Mouse (Mus musculus): ENCODE data around the gene Stoml3.

GRCm38 (mm10) chr3:53462701-53463045, 25.8 kb upstream of the Stoml3 start:
- TF ChIP-seq CTCF (IDR thresholded peaks at IDR 0.05; ENCODE audit: insufficient read depth, low read depth, low read length) (no peak), POLR2A (IDR thresholded peaks at IDR 0.05; ENCODE audit: insufficient read depth, low read depth, low read length) (no peak)

All from olfactory bulb, adult 2 months (tissue).